Mouse (Mus musculus) midbrain, embryonic 13.5 days (tissue): ENCODE measurements around the gene Ofd1. TPM values are rescaled to one million over a fixed set of nuclear protein-coding genes. Genes with fewer than 3 reads are reported as not detected.

Experiments
- ATAC-seq: fragments of 200-750 bp; cut with Nextera tagmentation; 2 replicates; pipeline ENCODE4 v1.8.0; 2017; ENCODE audit warnings: mild to moderate bottlenecking, moderate TSS enrichment, moderate library complexity
- H3K27ac ChIP-seq: fragments of 300-500 bp; sonication (generic); 2 replicates; pipeline ENCODE4 v1.5.1; 2015; ENCODE audit warnings: inconsistent platforms, mild to moderate bottlenecking, moderate library complexity
- H3K27me3 ChIP-seq: fragments of 300-500 bp; sonication (generic); 2 replicates; pipeline ENCODE4 v1.6.1; 2015; ENCODE audit warnings: mild to moderate bottlenecking, inconsistent platforms
- H3K36me3 ChIP-seq: fragments of 300-500 bp; sonication (generic); 2 replicates; pipeline ENCODE4 v1.6.1; 2015; ENCODE audit warnings: mild to moderate bottlenecking, inconsistent platforms
- H3K4me1 ChIP-seq: fragments of 300-500 bp; sonication (generic); replicated peaks from 2 replicates; pipeline ENCODE4 v1.6.1; 2015; ENCODE audit warnings: inconsistent platforms
- H3K4me2 ChIP-seq: fragments of 300-500 bp; sonication (generic); replicated peaks from 2 replicates; pipeline ENCODE4 v1.6.1; 2015; ENCODE audit warnings: moderate library complexity, mild to moderate bottlenecking, inconsistent platforms
- H3K4me3 ChIP-seq: fragments of 300-500 bp; sonication (generic); replicated peaks from 2 replicates; pipeline ENCODE4 v1.5.1; 2015; ENCODE audit warnings: mild to moderate bottlenecking, inconsistent platforms
- H3K9ac ChIP-seq: fragments of 300-500 bp; sonication (generic); replicated peaks from 2 replicates; pipeline ENCODE4 v1.6.1; 2015; ENCODE audit warnings: mild to moderate bottlenecking, inconsistent platforms
- H3K9me3 ChIP-seq: fragments of 300-500 bp; sonication (generic); 2 replicates; pipeline ENCODE4 v1.6.1; 2016; ENCODE audit warnings: mild to moderate bottlenecking, inconsistent platforms
- WGBS: fragments of 180-500 bp; shearing (Covaris S2); methylation state at CpG from one replicate; pipeline ENCODE4 v1.1.7; 2015; 5-methylcytosine and 5-hydroxymethylcytosine counted together
- polyA plus RNA-seq: library from polyadenylated mRNA; unstranded; fragments of >200 nt; fragmentation: Nextera tagmentation; extraction: Ambion mirVana; gene quantifications from 2 replicates; pipeline ENCODE4 v1.2.1, GENCODE M21; 2015

Ofd1 gene
- polyA plus RNA-seq, 1 experiment from 2014 or later, result 7.5 TPM

- WGBS, result 87% methylated on average over 2 of the region's 2 CpGs
Observed at GRCm38 (mm10) chrX:166434812-166435211, 5.7 kb downstream of the Ofd1 start.

GRCm38 (mm10) chrX:166416196-166416595 is 24.3 kb downstream of the Ofd1 start:
- H3K9me3 ChIP-seq, result no peaks in the 10 kb centered on the region
- no peak overlapping the region for H3K27ac ChIP-seq
- 73% methylated on average over 6 of the region's 6 CpGs for WGBS
- no peak overlapping the region for H3K4me2 ChIP-seq
- H3K4me1 ChIP-seq, result no peaks in the 10 kb centered on the region
- ATAC-seq, result no peak
- no peaks in the 10 kb centered on the region; the same call in 1 of the 2 replicates for H3K27me3 ChIP-seq
- peaks cover 3% of the 10 kb centered on the region; the same call in 1 of the 2 replicates for H3K36me3 ChIP-seq
- H3K9ac ChIP-seq, result no peak overlapping the region
- no peak overlapping the region for H3K4me3 ChIP-seq

More at GRCm38 (mm10) chrX:166434812-166435211, 5.7 kb downstream of the Ofd1 start:
- peaks cover 10% of the 10 kb centered on the region; the same call in 1 of the 2 replicates for H3K27me3 ChIP-seq
- H3K9ac ChIP-seq, result no peak overlapping the region
- no peak overlapping the region for H3K27ac ChIP-seq
- no peaks in the 10 kb centered on the region for H3K9me3 ChIP-seq
- no peaks in the 10 kb centered on the region for H3K36me3 ChIP-seq
- no peak overlapping the region for H3K4me3 ChIP-seq
- no peak overlapping the region for H3K4me2 ChIP-seq
- peaks cover 5% of the 10 kb centered on the region for H3K4me1 ChIP-seq
- ATAC-seq, result no peak

- Histone ChIP-seq H3K4me1 (no peaks in the 10 kb centered on the region), H3K36me3 (peaks cover 17% of the 10 kb centered on the region), H3K9ac (no peak overlapping the region), H3K4me3 (no peak overlapping the region), H3K9me3 (no peaks in the 10 kb centered on the region), H3K4me2 (no peak overlapping the region), H3K27ac (no peak overlapping the region), H3K27me3 (peaks cover 31% of the 10 kb centered on the region)
- no peak for ATAC-seq
Observed at GRCm38 (mm10) chrX:166407865-166408264, 32.6 kb downstream of the Ofd1 start.

- Histone ChIP-seq H3K4me2 (no peak overlapping the region), H3K27ac (no peak overlapping the region), H3K4me1 (no peaks in the 10 kb centered on the region), H3K9me3 (no peaks in the 10 kb centered on the region), H3K9ac (no peak overlapping the region), H3K4me3 (no peak overlapping the region), H3K27me3 (peaks cover 17% of the 10 kb centered on the region; the same call in 1 of the 2 replicates), H3K36me3 (peaks cover 6% of the 10 kb centered on the region; the same call in 1 of the 2 replicates)
- WGBS, result 83% methylated on average over 1 of the region's 1 CpGs
- no peak for ATAC-seq
Observed at GRCm38 (mm10) chrX:166393753-166394152, 46.8 kb downstream of the Ofd1 start.

GRCm38 (mm10) chrX:166386656-166387055 is 53.8 kb downstream of the Ofd1 start:
- 87% methylated on average over 6 of the region's 6 CpGs for WGBS
- peaks cover 29% of the 10 kb centered on the region for H3K36me3 ChIP-seq
- H3K9me3 ChIP-seq, result no peaks in the 10 kb centered on the region
- no peak overlapping the region for H3K27ac ChIP-seq
- no peak for ATAC-seq
- H3K27me3 ChIP-seq, result peaks cover 36% of the 10 kb centered on the region; the same call in 1 of the 2 replicates
- no peak overlapping the region for H3K4me3 ChIP-seq
- H3K4me1 ChIP-seq, result no peaks in the 10 kb centered on the region
- H3K9ac ChIP-seq, result no peak overlapping the region
- H3K4me2 ChIP-seq, result no peak overlapping the region

- Histone ChIP-seq H3K4me1 (no peaks in the 10 kb centered on the region), H3K27ac (no peak overlapping the region), H3K4me2 (no peak overlapping the region), H3K4me3 (no peak overlapping the region), H3K36me3 (peaks cover 34% of the 10 kb centered on the region), H3K9ac (no peak overlapping the region), H3K9me3 (no peaks in the 10 kb centered on the region), H3K27me3 (peaks cover 39% of the 10 kb centered on the region; the same call in 1 of the 2 replicates)
- 81% methylated on average over 3 of the region's 3 CpGs for WGBS
- no peak for ATAC-seq
Observed at GRCm38 (mm10) chrX:166384935-166385334, 55.6 kb downstream of the Ofd1 start.

GRCm38 (mm10) chrX:166383606-166384005 is 56.9 kb downstream of the Ofd1 start:
- Histone ChIP-seq H3K9me3 (no peaks in the 10 kb centered on the region), H3K4me3 (no peak overlapping the region), H3K4me1 (no peaks in the 10 kb centered on the region), H3K27me3 (peaks cover 36% of the 10 kb centered on the region; the same call in 1 of the 2 replicates), H3K9ac (no peak overlapping the region), H3K27ac (no peak overlapping the region), H3K36me3 (peaks cover 42% of the 10 kb centered on the region), H3K4me2 (no peak overlapping the region)
- 87% methylated on average over 2 of the region's 2 CpGs for WGBS
- ATAC-seq, result no peak

- no peak overlapping the region for H3K27ac ChIP-seq
- WGBS, result 82% methylated on average over 5 of the region's 5 CpGs
- no peak overlapping the region for H3K4me3 ChIP-seq
- H3K4me2 ChIP-seq, result no peak overlapping the region
- no peak overlapping the region for H3K9ac ChIP-seq
- no peaks in the 10 kb centered on the region for H3K4me1 ChIP-seq
- no peaks in the 10 kb centered on the region for H3K9me3 ChIP-seq
- H3K27me3 ChIP-seq, result peaks cover 23% of the 10 kb centered on the region; the same call in 1 of the 2 replicates
- H3K36me3 ChIP-seq, result peaks cover 56% of the 10 kb centered on the region
- no peak for ATAC-seq
Observed at GRCm38 (mm10) chrX:166378652-166379051, 61.9 kb downstream of the Ofd1 start.

GRCm38 (mm10) chrX:166376681-166377328 is 63.7 kb downstream of the Ofd1 start:
- H3K9me3 ChIP-seq, result no peaks in the 10 kb centered on the region
- H3K36me3 ChIP-seq, result peaks cover 46% of the 10 kb centered on the region
- no peaks in the 10 kb centered on the region for H3K4me1 ChIP-seq
- ATAC-seq, result no peak
- peaks cover 21% of the 10 kb centered on the region; the same call in 1 of the 2 replicates for H3K27me3 ChIP-seq
- H3K27ac ChIP-seq, result no peak overlapping the region
- 82% methylated on average over 9 of the region's 9 CpGs for WGBS
- no peak overlapping the region for H3K9ac ChIP-seq
- H3K4me3 ChIP-seq, result no peak overlapping the region
- no peak overlapping the region for H3K4me2 ChIP-seq

GRCm38 (mm10) chrX:166365458-166366213 is 74.9 kb downstream of the Ofd1 start:
- Histone ChIP-seq H3K4me2 (no peak overlapping the region), H3K4me3 (no peak overlapping the region), H3K27ac (no peak overlapping the region), H3K4me1 (no peaks in the 10 kb centered on the region), H3K36me3 (peaks cover 3% of the 10 kb centered on the region; the same call in 1 of the 2 replicates), H3K27me3 (peaks cover 14% of the 10 kb centered on the region), H3K9ac (no peak overlapping the region), H3K9me3 (no peaks in the 10 kb centered on the region)
- no peak for ATAC-seq
- 69% methylated on average over 8 of the region's 8 CpGs for WGBS

GRCm38 (mm10) chrX:166360455-166360854 is 80.0 kb downstream of the Ofd1 start:
- Histone ChIP-seq H3K4me2 (no peak overlapping the region), H3K9me3 (no peaks in the 10 kb centered on the region), H3K36me3 (peaks cover 9% of the 10 kb centered on the region; the same call in 1 of the 2 replicates), H3K27me3 (peaks cover 6% of the 10 kb centered on the region; the same call in 1 of the 2 replicates), H3K4me3 (no peak overlapping the region), H3K9ac (no peak overlapping the region), H3K27ac (no peak overlapping the region), H3K4me1 (no peaks in the 10 kb centered on the region)
- whole genome bisulfite sequencing, result 81% methylated on average over 4 of the region's 4 CpGs
- no peak for ATAC-seq

GRCm38 (mm10) chrX:166359927-166360440 is 80.5 kb downstream of the Ofd1 start:
- Histone ChIP-seq H3K4me1 (no peaks in the 10 kb centered on the region), H3K4me2 (no peak overlapping the region), H3K27me3 (peaks cover 6% of the 10 kb centered on the region; the same call in 1 of the 2 replicates), H3K36me3 (peaks cover 9% of the 10 kb centered on the region; the same call in 1 of the 2 replicates), H3K27ac (no peak overlapping the region), H3K9me3 (no peaks in the 10 kb centered on the region), H3K4me3 (no peak overlapping the region), H3K9ac (no peak overlapping the region)
- WGBS, result 88% methylated on average over 2 of the region's 2 CpGs
- ATAC-seq, result no peak
